Mouse (Mus musculus): Measurements from ENCODE around the gene Map1b. TPM values are rescaled to one million over a fixed set of nuclear protein-coding genes. Genes with fewer than 3 reads are reported as not detected.

Map1b gene
- total and polyA plus RNA-seq, 2 experiments from 2014 or later = 690 to 1,981 TPM

GRCm38 (mm10) chr13:99459612-99460011 lies 56.7 kb downstream of the Map1b start:
- no peak for TF ChIP-seq CTCF (IDR thresholded peaks at IDR 0.05; ENCODE audit: low read depth)
- DNase-seq (ENCODE audit: low spot score) (no peak), ATAC-seq (no peak)
- Histone ChIP-seq H3K4me1 (ENCODE audit: insufficient read depth, low read length) (no peaks in the 10 kb centered on the region), H3K27me3 (ENCODE audit: insufficient read depth, low read length) (no peaks in the 10 kb centered on the region), H3K36me3 (ENCODE audit: insufficient read depth, low read length) (no peaks in the 10 kb centered on the region), H3K4me3 (ENCODE audit: low read length) (no peak overlapping the region), H3K27ac (0 out of 2 replicates have a peak overlapping the region, but pooled peaks have one; percentile 64), H3K4me2 (ENCODE audit: low read depth, low read length) (no peak overlapping the region), H3K9ac (replicated peaks; ENCODE audit: low read length) (no peak overlapping the region), H3K9me3 (ENCODE audit: low read length) (no peaks in the 10 kb centered on the region)
- WGBS = 59% methylated on average over 4 of the region's 4 CpGs

GRCm38 (mm10) chr13:99458658-99459386 lies 57.5 kb downstream of the Map1b start:
- WGBS = 46% methylated on average over 12 of the region's 12 CpGs
- H3K27me3 ChIP-seq (ENCODE audit: insufficient read depth, low read length) = no peaks in the 10 kb centered on the region
- DNase-seq (ENCODE audit: low spot score) = peak; percentile 87

GRCm38 (mm10) chr13:99454977-99455376 lies 61.4 kb downstream of the Map1b start:
- Histone ChIP-seq H3K9ac (replicated peaks; ENCODE audit: low read length) (no peak overlapping the region), H3K9me3 (ENCODE audit: low read length) (no peaks in the 10 kb centered on the region), H3K4me2 (ENCODE audit: low read depth, low read length) (no peak overlapping the region), H3K4me3 (ENCODE audit: low read length) (no peak overlapping the region), H3K4me1 (ENCODE audit: insufficient read depth, low read length) (peaks cover 10% of the 10 kb centered on the region), H3K36me3 (ENCODE audit: insufficient read depth, low read length) (no peaks in the 10 kb centered on the region), H3K27me3 (ENCODE audit: insufficient read depth, low read length) (no peaks in the 10 kb centered on the region), H3K27ac (no peak overlapping the region)
- ATAC-seq (no peak), DNase-seq (ENCODE audit: low spot score) (no peak)
- WGBS = 80% methylated on average over 7 of the region's 7 CpGs
- TF ChIP-seq CTCF (IDR thresholded peaks at IDR 0.05; ENCODE audit: low read depth) = no peak

More at GRCm38 (mm10) chr13:99458658-99459386, 57.5 kb downstream of the Map1b start:
- H3K4me1 ChIP-seq (ENCODE audit: insufficient read depth, low read length) = no peaks in the 10 kb centered on the region
- H3K9me3 ChIP-seq (ENCODE audit: low read length) = no peaks in the 10 kb centered on the region
- H3K36me3 ChIP-seq (ENCODE audit: insufficient read depth, low read length) = no peaks in the 10 kb centered on the region
- peak; percentile 89 for ATAC-seq
- H3K27ac ChIP-seq = peak overlapping the region; percentile 64; the same call in 1 of the 2 replicates
- H3K4me3 ChIP-seq (ENCODE audit: low read length) = no peak overlapping the region
- no peak for TF ChIP-seq CTCF (IDR thresholded peaks at IDR 0.05; ENCODE audit: low read depth)
- H3K9ac ChIP-seq (replicated peaks; ENCODE audit: low read length) = no peak overlapping the region
- no peak overlapping the region for H3K4me2 ChIP-seq (ENCODE audit: low read depth, low read length)

GRCm38 (mm10) chr13:99452444-99452843 lies 63.9 kb downstream of the Map1b start:
- Histone ChIP-seq H3K4me2 (ENCODE audit: low read depth, low read length) (no peak overlapping the region), H3K4me1 (ENCODE audit: insufficient read depth, low read length) (peaks cover 23% of the 10 kb centered on the region), H3K36me3 (ENCODE audit: insufficient read depth, low read length) (no peaks in the 10 kb centered on the region), H3K9ac (replicated peaks; ENCODE audit: low read length) (no peak overlapping the region), H3K4me3 (ENCODE audit: low read length) (no peak overlapping the region), H3K27me3 (ENCODE audit: insufficient read depth, low read length) (no peaks in the 10 kb centered on the region), H3K9me3 (ENCODE audit: low read length) (no peaks in the 10 kb centered on the region), H3K27ac (no peak overlapping the region)
- ATAC-seq (no peak), DNase-seq (ENCODE audit: low spot score) (no peak)
- TF ChIP-seq CTCF (IDR thresholded peaks at IDR 0.05; ENCODE audit: low read depth) = no peak
- 71% methylated on average over 3 of the region's 3 CpGs for WGBS

- peaks cover 32% of the 10 kb centered on the region for H3K4me1 ChIP-seq (ENCODE audit: insufficient read depth, low read length)
- ATAC-seq (no peak), DNase-seq (ENCODE audit: low spot score) (no peak)
- no peaks in the 10 kb centered on the region for H3K27me3 ChIP-seq (ENCODE audit: insufficient read depth, low read length)
- H3K27ac ChIP-seq = peak overlapping the region; percentile 12
- 37% methylated on average over 5 of the region's 5 CpGs for WGBS
- no peak overlapping the region for H3K9ac ChIP-seq (replicated peaks; ENCODE audit: low read length)
- no peak overlapping the region for H3K4me3 ChIP-seq (ENCODE audit: low read length)
- H3K36me3 ChIP-seq (ENCODE audit: insufficient read depth, low read length) = no peaks in the 10 kb centered on the region
- no peak overlapping the region for H3K4me2 ChIP-seq (ENCODE audit: low read depth, low read length)
- peak; percentile 17; the same call in 1 of the 2 replicates for TF ChIP-seq CTCF (IDR thresholded peaks at IDR 0.05; ENCODE audit: low read depth)
- H3K9me3 ChIP-seq (ENCODE audit: low read length) = no peaks in the 10 kb centered on the region
Measured at GRCm38 (mm10) chr13:99451276-99451675, 65.1 kb downstream of the Map1b start.

GRCm38 (mm10) chr13:99450766-99451165 lies 65.6 kb downstream of the Map1b start:
- Histone ChIP-seq H3K4me1 (ENCODE audit: insufficient read depth, low read length) (peaks cover 37% of the 10 kb centered on the region), H3K4me3 (ENCODE audit: low read length) (no peak overlapping the region), H3K27me3 (ENCODE audit: insufficient read depth, low read length) (no peaks in the 10 kb centered on the region), H3K36me3 (ENCODE audit: insufficient read depth, low read length) (no peaks in the 10 kb centered on the region), H3K4me2 (ENCODE audit: low read depth, low read length) (no peak overlapping the region), H3K9ac (replicated peaks; ENCODE audit: low read length) (no peak overlapping the region), H3K27ac (peak overlapping the region; percentile 12), H3K9me3 (ENCODE audit: low read length) (no peaks in the 10 kb centered on the region)
- ATAC-seq (no peak), DNase-seq (ENCODE audit: low spot score) (peak; percentile 70)
- 32% methylated on average over 7 of the region's 7 CpGs for WGBS
- TF ChIP-seq CTCF (IDR thresholded peaks at IDR 0.05; ENCODE audit: low read depth) = no peak

GRCm38 (mm10) chr13:99449547-99449946 lies 66.8 kb downstream of the Map1b start:
- no peak overlapping the region for H3K4me2 ChIP-seq (ENCODE audit: low read depth, low read length)
- TF ChIP-seq CTCF (IDR thresholded peaks at IDR 0.05; ENCODE audit: low read depth) = no peak
- no peaks in the 10 kb centered on the region for H3K27me3 ChIP-seq (ENCODE audit: insufficient read depth, low read length)
- WGBS = 73% methylated on average over 4 of the region's 4 CpGs
- H3K9me3 ChIP-seq (ENCODE audit: low read length) = no peaks in the 10 kb centered on the region
- DNase-seq (ENCODE audit: low spot score) (no peak), ATAC-seq (no peak)
- no peak overlapping the region for H3K27ac ChIP-seq
- H3K4me3 ChIP-seq (ENCODE audit: low read length) = no peak overlapping the region
- no peaks in the 10 kb centered on the region for H3K36me3 ChIP-seq (ENCODE audit: insufficient read depth, low read length)
- H3K4me1 ChIP-seq (ENCODE audit: insufficient read depth, low read length) = peaks cover 43% of the 10 kb centered on the region
- no peak overlapping the region for H3K9ac ChIP-seq (replicated peaks; ENCODE audit: low read length)
